Mouse (Mus musculus) gastrocnemius, postnatal 10 days (tissue): Measurements from ENCODE around the gene Hipk1. TPM values are rescaled to one million over a fixed set of nuclear protein-coding genes. Genes with fewer than 3 reads are reported as not detected.

ENCODE experiments used
- DNase-seq: peaks from one replicate; pipeline ENCODE4 v3.0.0; 2021; ENCODE audit warnings: mixed read lengths
- total RNA-seq, 2 experiments: library from RNA; stranded (reverse); gene quantifications; 2 replicates each; pipeline ENCODE4 v1.2.3; 2021

Gene Hipk1
- total RNA-seq, 2 experiments from 2014 or later = 52.1 to 59.8 TPM

GRCm38 (mm10) chr3:103746711-103747110 lies 44.7 kb downstream of the Hipk1 start:
- no peak for DNase-seq

DNA sequence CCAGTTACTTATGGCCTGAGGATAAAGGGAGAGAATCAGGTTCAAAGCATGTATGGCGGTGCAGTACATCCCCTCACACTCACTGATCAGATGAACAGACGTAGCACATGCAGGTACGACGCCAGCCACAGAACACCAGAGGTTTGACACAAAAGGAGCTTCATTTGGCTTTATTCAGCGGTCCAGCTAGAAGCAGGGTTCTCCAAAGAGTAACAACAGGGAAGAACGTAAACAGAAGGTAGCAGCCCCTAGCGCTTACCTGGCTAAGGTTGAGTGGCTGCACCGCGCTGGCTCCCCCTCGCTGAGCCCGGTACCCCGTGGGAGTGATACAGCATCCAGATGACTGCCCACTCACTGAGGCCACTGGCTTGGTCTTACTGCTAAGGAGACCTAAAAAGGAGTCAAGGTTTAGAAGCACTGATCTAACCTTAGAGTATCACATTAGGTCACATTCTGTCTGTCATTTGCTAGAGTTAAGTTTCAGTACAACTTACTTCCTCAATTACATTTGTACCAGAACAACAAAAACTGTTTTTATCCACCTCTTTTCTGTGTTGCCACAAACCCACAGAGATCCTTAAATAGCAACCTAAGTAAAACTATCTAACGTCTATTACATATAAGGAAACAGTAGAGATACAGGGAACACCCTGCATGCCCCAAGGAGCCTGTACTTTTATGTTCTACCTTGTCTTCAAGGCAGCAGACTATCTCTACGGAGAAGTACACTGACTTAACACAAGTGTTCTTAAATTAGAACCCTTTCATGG lies 46.2 kb downstream of the Hipk1 start:
- no peak for DNase-seq

GRCm38 (mm10) chr3:103743208-103743607 lies 48.2 kb downstream of the Hipk1 start:
- DNase-seq = no peak

- no peak for DNase-seq
These were observed 51.0 kb downstream of the Hipk1 start for GRCm38 (mm10) chr3:103740342-103740741.

- DNase-seq = no peak
These were observed 52.0 kb downstream of the Hipk1 start, which contains the start of gene Gm10964 for GRCm38 (mm10) chr3:103739329-103739728. Gene Gm10964, plus strand, starts transcription at chr3:103739366.

GRCm38 (mm10) chr3:103737778-103738571 lies 53.4 kb downstream of the Hipk1 start, which contains the start of gene Olfml3:
Gene Olfml3, minus strand, starts transcription at chr3:103738001.
- DNase-seq = peak; percentile 92

GRCm38 (mm10) chr3:103737061-103737754 lies 54.2 kb downstream of the Hipk1 start:
- peak; percentile 54 for DNase-seq

DNA sequence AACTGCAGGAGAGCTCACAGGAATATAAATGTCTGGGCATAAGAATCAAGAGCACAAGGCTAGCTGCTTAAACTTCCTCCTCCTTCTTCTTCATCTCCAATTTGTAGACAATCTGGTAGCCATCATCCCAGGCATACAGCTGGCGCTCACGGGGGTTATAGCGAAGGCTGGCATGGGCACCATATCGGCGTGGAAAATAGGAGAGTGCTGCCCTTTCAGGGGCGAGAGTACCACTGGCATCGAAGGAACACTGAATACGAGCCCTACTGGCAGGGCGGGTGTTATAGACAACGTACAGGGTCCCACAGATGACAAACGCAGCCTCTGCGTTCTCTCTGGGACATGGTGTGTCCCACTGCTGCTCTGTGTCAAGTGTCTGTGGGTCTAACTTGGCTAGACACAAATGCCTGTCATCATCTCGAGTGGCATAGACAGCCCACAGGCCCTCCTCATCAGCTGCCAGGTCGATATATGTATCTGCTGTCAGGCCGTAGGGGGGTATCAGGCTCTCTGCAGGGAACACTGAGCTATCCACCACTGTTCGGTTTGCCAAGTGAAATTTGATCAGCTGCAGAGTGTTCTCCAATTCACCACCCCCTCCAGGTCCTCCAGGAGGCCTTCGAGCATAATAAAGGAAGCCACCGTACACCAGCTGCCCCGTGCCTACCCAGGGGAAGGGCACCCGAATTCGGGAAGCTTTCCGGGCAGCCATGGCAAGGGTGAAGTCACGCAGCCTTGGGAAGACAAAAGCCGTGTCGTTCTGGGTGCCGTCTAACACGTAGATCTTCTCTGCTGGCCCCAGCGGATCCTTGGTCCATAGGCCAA lies 55.4 kb downstream of the Hipk1 start:
- DNase-seq = no peak

- peak; percentile 55 for DNase-seq
These were observed 56.5 kb downstream of the Hipk1 start for GRCm38 (mm10) chr3:103734696-103735519.

- no peak for DNase-seq
These were observed 57.3 kb downstream of the Hipk1 start for GRCm38 (mm10) chr3:103733799-103734695.

DNA sequence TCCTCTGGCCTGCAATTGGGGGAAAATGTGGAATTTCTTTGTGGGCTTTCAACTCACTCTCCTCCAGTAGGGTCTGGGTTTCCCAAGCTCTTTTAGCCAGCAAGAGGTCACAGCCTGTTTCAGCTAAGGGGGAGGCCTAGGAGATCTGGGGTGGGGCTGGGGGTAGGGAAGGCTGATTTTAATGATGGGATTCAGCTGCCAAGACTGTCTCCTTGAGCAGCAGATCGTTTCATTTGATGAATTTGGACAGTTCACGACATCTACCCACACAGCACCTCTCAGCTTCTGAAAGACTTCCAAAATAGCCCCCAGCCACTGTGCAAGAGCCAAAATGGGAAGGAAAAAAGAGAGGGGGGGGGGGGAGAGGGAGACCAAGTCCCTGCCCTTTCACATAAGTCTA lies 58.2 kb downstream of the Hipk1 start:
- no peak for DNase-seq

DNA sequence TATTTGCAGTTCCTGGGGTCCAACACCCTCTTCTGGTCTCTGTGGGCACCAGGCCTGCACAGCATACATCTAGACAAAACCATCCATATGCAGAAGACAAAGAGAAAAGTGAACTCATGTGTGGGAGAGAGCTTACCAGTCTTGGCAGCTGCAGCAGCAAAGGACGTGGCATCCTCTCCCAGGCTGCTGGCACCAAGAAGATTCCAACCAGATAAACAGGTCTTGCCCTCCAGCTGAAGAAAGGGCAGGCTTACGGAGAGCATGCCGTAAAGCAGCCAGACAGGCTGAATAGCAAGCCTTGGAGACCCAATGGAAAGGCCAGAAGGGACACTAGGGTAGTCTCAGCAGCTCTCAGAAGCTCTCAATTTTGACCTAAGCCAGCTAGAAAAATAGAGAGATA lies 59.2 kb downstream of the Hipk1 start:
- DNase-seq = no peak

DNA sequence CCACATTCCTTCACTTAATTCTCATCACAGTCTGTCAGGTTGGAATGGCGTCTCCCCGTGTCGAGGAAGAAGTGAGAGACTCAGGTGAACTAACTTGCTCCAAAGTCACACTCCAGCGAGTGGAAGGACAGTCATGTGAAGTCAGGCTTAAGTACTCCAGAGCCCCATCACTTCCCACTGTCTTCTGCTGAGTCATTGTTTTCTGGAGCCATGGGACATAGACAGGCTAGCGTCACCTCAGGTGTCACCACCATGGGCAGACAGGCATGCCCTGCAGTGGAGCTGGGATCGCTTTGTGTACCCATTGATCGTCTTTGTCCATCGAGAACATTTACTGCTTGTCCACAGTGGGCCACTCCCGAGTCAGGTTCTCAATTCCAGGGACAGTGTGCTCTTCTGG lies 61.5 kb downstream of the Hipk1 start:
- DNase-seq = no peak

- DNase-seq = no peak
These were observed 63.5 kb downstream of the Hipk1 start for GRCm38 (mm10) chr3:103727813-103728326.

- DNase-seq = no peak
These were observed 64.7 kb downstream of the Hipk1 start for GRCm38 (mm10) chr3:103726642-103727041.

GRCm38 (mm10) chr3:103724137-103724536 lies 67.2 kb downstream of the Hipk1 start:
- DNase-seq = no peak

GRCm38 (mm10) chr3:103718728-103719127 lies 72.6 kb downstream of the Hipk1 start:
- no peak for DNase-seq

DNA sequence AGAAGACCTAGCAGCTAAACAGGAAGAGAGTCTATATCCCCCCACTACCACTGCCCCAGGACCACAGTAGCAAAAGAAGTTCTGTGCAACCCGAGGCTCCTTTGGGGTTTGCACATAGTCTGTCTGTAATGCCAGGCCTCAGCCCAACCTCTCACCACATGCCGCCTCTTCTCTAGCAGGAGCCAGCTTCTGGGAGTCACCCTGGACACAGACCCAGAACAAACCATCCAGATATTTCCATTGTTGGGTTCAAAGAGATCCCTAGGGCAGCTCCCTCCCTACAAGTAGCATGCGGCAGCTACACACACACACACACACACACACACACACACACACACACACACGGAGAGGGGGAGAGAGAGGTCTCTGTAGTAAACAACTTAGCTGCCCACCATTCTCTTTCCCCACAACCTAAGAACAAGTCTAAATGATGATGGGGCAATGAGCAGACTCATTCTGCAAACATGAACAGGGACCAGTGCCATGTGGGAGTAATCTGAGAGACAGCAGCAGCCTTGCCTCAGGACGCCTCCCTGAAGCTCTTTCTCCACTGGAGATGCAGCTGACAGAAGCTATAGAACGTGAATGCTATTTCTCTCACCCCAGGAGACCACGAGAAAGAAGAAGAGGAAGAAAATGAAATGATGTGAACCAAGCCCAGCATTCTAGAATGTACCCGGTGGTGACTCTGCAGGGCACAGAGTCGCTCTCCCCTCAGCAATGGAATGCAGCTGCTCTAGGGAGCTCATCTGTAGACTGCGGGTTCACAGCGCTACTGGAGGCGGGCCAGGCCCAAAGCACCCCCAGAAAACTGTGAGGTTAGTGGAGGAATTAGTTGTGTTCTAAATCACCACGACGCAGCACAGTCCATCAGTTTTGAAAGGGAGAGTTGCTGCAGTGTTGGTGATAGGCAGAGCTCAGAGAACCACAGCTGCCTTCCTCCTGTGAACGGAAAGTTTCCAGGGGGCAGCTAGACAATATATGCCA lies 74.3 kb downstream of the Hipk1 start:
- DNase-seq = no peak
